Mouse (Mus musculus): Measurements from ENCODE around the gene Gm20431.
"Not testable (repeated sequence)": the region's sequence is repeated elsewhere in the genome, so short reads cannot be mapped to it uniquely, and the experiment has no call there.

Gene Gm20431

GRCm38 (mm10) chr2:167659177-167659846 lies 2.0 kb downstream of the Gm20431 start:
- no peak for DNase-seq (ENCODE audit: low spot score)

DNA sequence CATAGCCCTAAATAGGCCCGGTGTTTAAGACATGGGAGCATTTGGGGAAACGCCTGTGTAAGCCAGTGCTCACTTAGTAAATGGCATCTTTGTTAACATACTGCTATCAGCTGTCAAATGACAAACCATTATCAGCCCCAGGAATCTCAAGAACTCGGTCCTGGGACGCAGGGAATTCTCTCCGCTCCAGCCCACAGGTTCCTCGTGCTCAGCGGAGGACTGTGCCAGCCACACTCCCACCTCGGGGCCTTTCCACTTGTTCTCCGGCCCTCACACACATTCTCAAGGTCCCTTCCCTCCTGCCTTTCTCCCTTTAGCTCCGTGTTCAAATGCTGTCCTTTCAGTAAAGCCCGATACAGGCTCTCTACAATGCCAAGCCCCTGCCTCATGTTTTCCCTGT lies 2.6 kb downstream of the Gm20431 start:
- no peak for DNase-seq (ENCODE audit: low spot score)

- DNase-seq (ENCODE audit: low spot score) = no peak
Measured at GRCm38 (mm10) chr2:167657973-167658372, 3.3 kb downstream of the Gm20431 start.

GRCm38 (mm10) chr2:167656629-167657478 lies 4.4 kb downstream of the Gm20431 start:
- no peak for DNase-seq (ENCODE audit: low spot score)

GRCm38 (mm10) chr2:167654911-167655600 lies 6.2 kb downstream of the Gm20431 start:
- DNase-seq (ENCODE audit: low spot score) = no peak

GRCm38 (mm10) chr2:167652694-167653093 lies 8.6 kb downstream of the Gm20431 start:
- no peak for DNase-seq (ENCODE audit: low spot score)

GRCm38 (mm10) chr2:167651622-167652021 lies 9.7 kb downstream of the Gm20431 start:
- DNase-seq (ENCODE audit: low spot score) = no peak

DNA sequence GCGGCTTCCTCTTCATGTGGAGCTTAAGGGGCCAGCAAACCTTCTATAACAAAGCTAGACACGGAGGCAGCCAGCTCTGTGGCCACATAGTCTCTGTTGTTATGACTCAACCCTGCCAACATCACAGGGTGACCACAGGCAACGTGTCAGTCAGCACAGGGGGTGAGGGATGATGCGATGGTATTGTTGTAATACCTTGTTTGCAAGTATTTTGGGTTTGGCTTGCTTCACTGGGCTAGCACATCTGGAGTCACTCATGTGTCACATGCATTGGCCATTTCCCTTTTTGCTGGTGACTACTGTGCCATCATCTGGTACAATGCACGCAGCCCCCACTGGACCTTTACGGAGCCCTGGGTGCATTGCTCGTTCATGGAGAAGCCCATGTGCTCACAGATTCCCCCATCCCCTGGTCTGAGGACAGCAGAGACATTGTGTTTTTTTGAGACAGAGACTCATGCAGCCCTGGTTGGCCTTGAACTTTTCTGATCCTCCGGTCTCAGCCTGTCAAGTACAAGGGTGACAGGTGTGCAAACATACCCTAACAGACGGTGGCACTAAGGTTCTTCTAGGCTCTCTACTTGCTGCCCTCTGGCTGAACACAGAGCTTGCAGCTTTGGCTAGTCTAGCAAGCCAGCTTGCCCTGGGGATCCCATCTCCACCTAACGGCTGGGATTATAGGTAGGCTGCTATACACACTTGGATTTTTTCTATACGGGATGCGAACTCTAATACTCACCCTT lies 11.8 kb downstream of the Gm20431 start:
- DNase-seq (ENCODE audit: low spot score) = no peak

GRCm38 (mm10) chr2:167646411-167646810 lies 14.9 kb downstream of the Gm20431 start:
- no peak for DNase-seq (ENCODE audit: low spot score)

GRCm38 (mm10) chr2:167643356-167644052 lies 17.8 kb downstream of the Gm20431 start:
- DNase-seq (ENCODE audit: low spot score) = not testable (repeated sequence)

- no peak for DNase-seq (ENCODE audit: low spot score)
Measured at GRCm38 (mm10) chr2:167642164-167642563, 19.1 kb downstream of the Gm20431 start.

GRCm38 (mm10) chr2:167641337-167641736 lies 20.0 kb downstream of the Gm20431 start:
- DNase-seq (ENCODE audit: low spot score) = peak; percentile 71

- DNase-seq (ENCODE audit: low spot score) = peak; percentile 72
Measured at GRCm38 (mm10) chr2:167640279-167640678, 21.0 kb downstream of the Gm20431 start.

DNA sequence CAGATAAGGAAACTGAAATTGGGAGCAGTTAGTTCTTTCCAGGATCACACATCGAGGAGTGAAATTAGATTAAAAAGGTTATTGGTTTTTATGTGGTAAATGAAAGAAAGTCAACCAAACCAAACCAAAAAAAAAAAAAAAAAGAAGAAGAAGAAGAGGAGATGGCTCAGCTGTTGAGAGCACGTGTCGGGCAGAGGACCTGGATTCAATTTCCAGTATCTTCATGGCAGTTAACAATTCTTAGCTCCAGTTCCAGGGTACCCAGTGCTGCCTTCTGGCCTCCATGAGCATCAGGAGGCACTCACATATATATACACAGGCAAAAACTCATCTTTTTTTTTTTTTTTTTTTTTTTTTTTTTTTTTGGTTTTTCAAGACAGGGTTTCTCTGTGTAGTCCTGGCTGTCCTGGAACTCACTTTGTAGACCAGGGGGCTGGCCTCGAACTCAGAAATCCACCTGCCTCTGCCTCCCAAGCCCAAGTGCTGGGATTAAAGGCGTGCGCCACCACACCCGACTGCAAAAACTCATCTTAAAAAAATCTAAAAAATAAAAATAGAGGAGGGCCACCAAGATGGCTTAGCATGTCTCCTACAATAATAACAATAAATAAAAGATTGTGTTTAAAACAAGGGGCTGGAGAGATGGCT lies 26.3 kb downstream of the Gm20431 start:
- no peak for DNase-seq (ENCODE audit: low spot score)

GRCm38 (mm10) chr2:167634338-167634770 lies 26.9 kb downstream of the Gm20431 start:
- DNase-seq (ENCODE audit: low spot score) = peak; percentile 92

DNA sequence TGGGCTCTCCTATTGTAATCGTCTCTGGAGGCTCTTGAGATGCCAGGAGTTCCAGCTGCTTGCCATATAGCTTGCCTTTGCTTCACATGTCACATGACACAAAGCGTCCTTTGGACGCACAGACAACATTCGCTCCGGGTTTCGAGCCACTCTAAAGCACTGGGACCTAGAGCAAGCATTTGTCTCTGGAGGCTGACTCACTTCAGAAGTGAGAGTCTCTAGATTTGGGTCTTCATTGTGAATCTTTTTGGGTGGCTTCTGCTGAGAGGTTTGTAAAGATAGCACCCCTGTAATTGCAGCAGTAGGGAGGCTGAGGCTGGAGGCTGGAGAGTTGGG lies 27.8 kb downstream of the Gm20431 start:
- DNase-seq (ENCODE audit: low spot score) = no peak

DNA sequence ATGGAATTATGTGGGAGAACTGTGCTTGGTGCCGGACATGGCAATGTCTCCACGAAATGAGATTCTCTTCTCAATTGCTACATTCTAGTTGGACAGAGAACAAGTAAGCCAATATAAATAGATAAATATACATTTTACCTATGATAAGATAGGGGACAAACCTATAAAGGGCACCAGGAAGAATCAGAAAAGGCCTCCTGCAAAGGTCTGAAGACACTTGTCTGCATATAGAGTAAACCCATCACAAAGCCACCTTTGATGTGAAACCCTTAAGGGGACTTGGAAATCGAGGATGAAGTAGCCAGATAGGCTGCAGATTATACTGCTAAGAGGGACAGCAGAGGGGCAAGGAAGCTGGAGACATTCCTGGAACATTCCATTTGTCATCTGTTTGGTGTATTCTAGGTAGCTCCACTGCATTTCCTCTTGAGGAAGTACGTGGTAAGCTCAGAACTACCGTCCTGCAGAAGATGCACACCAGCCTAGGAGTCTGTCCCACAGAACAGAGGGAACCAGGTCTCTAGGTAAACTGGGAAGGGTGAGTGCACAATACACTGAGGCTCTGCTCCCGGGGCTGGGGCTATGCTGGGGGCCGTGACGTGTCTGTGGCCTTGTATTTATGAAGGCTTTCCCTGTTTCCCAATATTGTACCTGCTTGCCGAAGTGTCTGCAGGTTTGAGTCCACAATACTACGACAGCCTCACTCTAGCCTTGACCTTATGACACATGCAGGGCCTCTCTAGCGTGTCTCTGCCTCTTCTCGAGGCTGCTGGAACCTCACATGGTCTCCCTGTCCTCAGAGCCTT lies 28.4 kb downstream of the Gm20431 start:
- no peak for DNase-seq (ENCODE audit: low spot score)

DNA sequence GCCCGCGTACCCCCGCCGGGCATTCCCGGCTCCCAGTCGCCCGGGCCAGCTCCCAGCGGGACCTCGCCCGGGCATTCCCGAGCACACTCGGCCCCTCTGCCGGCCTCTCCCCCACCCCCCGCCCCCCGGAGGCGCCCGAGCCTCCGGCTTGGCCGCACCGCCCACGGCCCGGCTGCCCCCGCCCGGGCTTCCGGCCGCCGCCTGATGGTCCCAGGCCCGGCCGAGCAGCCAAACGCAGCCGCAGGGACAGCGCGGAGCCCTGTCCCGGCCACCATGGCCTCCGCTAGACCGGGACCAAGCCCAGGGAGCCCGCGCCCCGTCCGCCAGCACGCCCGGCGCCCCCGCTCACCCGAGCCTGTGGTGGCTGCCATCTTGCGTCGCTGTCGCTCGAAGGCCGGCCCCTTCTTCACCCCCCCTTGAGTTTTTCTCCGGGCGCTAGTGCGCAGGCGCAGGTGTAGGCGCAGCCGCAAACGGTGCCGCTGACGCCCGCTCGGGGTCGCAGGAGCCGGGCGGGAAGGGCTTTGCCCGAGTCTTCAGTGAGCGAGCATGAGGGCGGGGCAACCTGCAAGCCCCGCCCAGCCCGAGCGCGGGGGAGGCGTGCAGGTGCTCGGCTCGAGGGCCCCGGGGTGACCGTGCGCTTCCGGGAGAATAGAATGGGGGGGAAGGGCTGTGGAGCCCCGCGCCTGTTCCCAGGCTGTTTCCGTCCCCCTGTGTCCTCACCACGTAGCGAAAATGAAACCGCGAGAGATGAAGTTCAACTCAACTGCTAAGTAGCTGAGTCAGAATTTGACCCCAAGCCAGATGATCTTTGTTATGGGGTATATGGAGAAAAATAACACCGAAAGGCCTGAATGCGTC lies 29.5 kb downstream of the Gm20431 start, which contains the start of gene Ube2v1:
TSS of gene Ube2v1 (minus strand) at position 505 of the 858 bp plus-strand sequence.
- peak; percentile 98 for DNase-seq (ENCODE audit: low spot score)

- peak; percentile 66 for DNase-seq (ENCODE audit: low spot score)
Measured at GRCm38 (mm10) chr2:167631181-167631590, 30.1 kb downstream of the Gm20431 start.
